In the genomic region with DNA sequence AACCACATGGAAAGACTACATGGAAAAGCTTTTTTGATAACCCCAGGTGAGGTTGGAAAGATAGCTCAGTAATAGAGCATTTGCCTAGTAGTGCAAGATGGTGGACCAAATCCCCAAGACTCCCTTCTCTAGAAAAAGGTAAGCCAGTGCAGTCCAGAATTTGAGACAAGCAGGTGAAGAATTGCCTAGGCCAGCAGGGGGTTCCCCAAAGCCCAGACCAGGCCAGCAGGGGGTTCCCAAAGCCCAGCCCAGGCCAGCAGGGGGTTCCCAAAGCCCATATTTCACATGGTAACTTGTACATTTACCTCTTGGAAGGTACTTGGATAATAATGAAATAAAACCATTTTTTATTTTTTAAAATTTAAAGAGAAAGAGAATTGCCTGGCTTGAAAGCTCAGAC, we compare ENCODE assay signal across 29 mouse cellular contexts. TPM values are rescaled to one million over a fixed set of nuclear protein-coding genes. Genes with fewer than 3 reads are reported as not detected.
DNase-seq lines count a peak whose midpoint lies in the region; ATAC-seq lines count a peak whose summit lies in the region.
"Had no signal": no experiment of that assay in that cellular context is flagged by ENCODE, and none has a peak within 500 bp of the region (broad histone marks: within the 10 kb centered on the region; RNA-seq: fewer than 3 reads in every experiment).

No protein-coding gene starts in this region.

- H3K9me3 ChIP-seq in midbrain, embryonic 11.5 days (ENCODE audit: control insufficient read depth, low read length), result no peaks in the 10 kb centered on the region
- H3K9me3 ChIP-seq in midbrain, embryonic 13.5 days, result no peaks in the 10 kb centered on the region
- H3K9me3 ChIP-seq: embryonic facial prominence, embryonic 13.5 days; embryonic facial prominence, embryonic 15.5 days; forebrain, embryonic 12.5 days had no signal

- H3K27ac ChIP-seq in midbrain, embryonic 11.5 days (ENCODE audit: low read depth, low read length), result no peak overlapping the region
- no peak overlapping the region for H3K27ac ChIP-seq in midbrain, embryonic 13.5 days
- H3K27ac ChIP-seq: embryonic facial prominence, embryonic 13.5 days; embryonic facial prominence, embryonic 15.5 days; forebrain, embryonic 10.5 days; forebrain, embryonic 12.5 days had no signal

- no peaks in the 10 kb centered on the region for H3K4me1 ChIP-seq in midbrain, embryonic 11.5 days (ENCODE audit: control insufficient read depth, insufficient read depth, low read length)
- H3K4me1 ChIP-seq in midbrain, embryonic 13.5 days (replicated peaks), result no peaks in the 10 kb centered on the region
- H3K4me1 ChIP-seq: embryonic facial prominence, embryonic 13.5 days; embryonic facial prominence, embryonic 15.5 days; forebrain, embryonic 12.5 days had no signal

- no peak overlapping the region for H3K4me2 ChIP-seq in midbrain, embryonic 11.5 days
- no peak overlapping the region for H3K4me2 ChIP-seq in midbrain, embryonic 13.5 days (replicated peaks)
- H3K4me2 ChIP-seq: embryonic facial prominence, embryonic 13.5 days; embryonic facial prominence, embryonic 15.5 days; forebrain, embryonic 12.5 days had no signal

- peak; percentile 60 for DNase-seq in midbrain, embryonic 11.5 days (ENCODE audit: low spot score, missing footprints)
- peak; percentile 49 for DNase-seq in ES-CJ7 (ENCODE audit: low read depth, low spot score)
- peak; percentile 17 for DNase-seq in natural killer cell, adult 2 months (ENCODE audit: low spot score in 2 of 2)
- DNase-seq in lung, postnatal 14 days, result no peak
- DNase-seq: adrenal gland, adult 8-10 months; adrenal gland, postnatal 14 days; adrenal gland, postnatal 36 days; cerebellum, adult 18-20 months; cerebellum, adult 8-10 months; cerebellum, adult 9-11 months; cerebellum, postnatal 14 days; cerebellum, postnatal 36 days; embryo, embryonic 11 days had no signal

- no peaks in the 10 kb centered on the region for H3K27me3 ChIP-seq in midbrain, embryonic 11.5 days (ENCODE audit: control insufficient read depth, insufficient read depth, low read length)
- H3K27me3 ChIP-seq in midbrain, embryonic 13.5 days, result peaks cover 9% of the 10 kb centered on the region; the same call in 1 of the 2 replicates

- H3K4me3 ChIP-seq in midbrain, embryonic 11.5 days (ENCODE audit: low read depth, low read length), result no peak overlapping the region
- H3K4me3 ChIP-seq in midbrain, embryonic 13.5 days (replicated peaks), result no peak overlapping the region
- H3K4me3 ChIP-seq: embryonic facial prominence, embryonic 13.5 days; embryonic facial prominence, embryonic 15.5 days; erythroblast, embryonic 14.5 days; forebrain, embryonic 10.5 days; forebrain, embryonic 12.5 days had no signal

- H3K36me3 ChIP-seq in midbrain, embryonic 11.5 days (ENCODE audit: control insufficient read depth, insufficient read depth, low read length), result no peaks in the 10 kb centered on the region
- H3K36me3 ChIP-seq in midbrain, embryonic 13.5 days, result no peaks in the 10 kb centered on the region
- H3K36me3 ChIP-seq: embryonic facial prominence, embryonic 13.5 days; embryonic facial prominence, embryonic 15.5 days; forebrain, embryonic 10.5 days; forebrain, embryonic 12.5 days had no signal

- no peak for ATAC-seq in midbrain, embryonic 11.5 days (ENCODE audit: low FRiP score)
- no peak for ATAC-seq in midbrain, embryonic 13.5 days
- ATAC-seq in megakaryocyte-erythroid progenitor cell, adult 5-6 weeks (replicated peaks; ENCODE audit: low FRiP score, low TSS enrichment, poor library complexity, severe bottlenecking), result no peak
- ATAC-seq: activated CD4-positive, CD25-positive, alpha-beta regulatory T cell, adult 4 months; forebrain, embryonic 14.5 days; forebrain, embryonic 16.5 days had no signal

- H3K9ac ChIP-seq in midbrain, embryonic 11.5 days (ENCODE audit: low read length), result no peak overlapping the region
- H3K9ac ChIP-seq in midbrain, embryonic 13.5 days (replicated peaks), result no peak overlapping the region
- H3K9ac ChIP-seq: embryonic facial prominence, embryonic 13.5 days; embryonic facial prominence, embryonic 15.5 days; forebrain, embryonic 12.5 days had no signal

RNA-seq across cellular contexts. Expression of a gene that starts 20.5 kb away (rescaled TPM):
- 29.3 and 33.0 TPM in 2 replicates for polyA plus RNA-seq in midbrain, embryonic 11.5 days (2014; fragmentation: Nextera tagmentation; extraction: Ambion mirVana)
- polyA plus RNA-seq in midbrain, embryonic 13.5 days (2015; fragmentation: Nextera tagmentation; extraction: Ambion mirVana), result 67.0 and 74.1 TPM in 2 replicates
- 57.4 and 66.3 TPM in 2 replicates for total RNA-seq in megakaryocyte-erythroid progenitor cell, adult 5-6 weeks (2014; fragmentation: Nextera tagmentation)
- total RNA-seq in megakaryocyte-erythroid progenitor cell, adult 5-6 weeks (2017), result 32.6 and 51.1 TPM in 2 replicates

RNA-seq across cellular contexts. Expression of a gene that starts 20.6 kb away (rescaled TPM):
- 1.8 and 2.9 TPM in 2 replicates for polyA plus RNA-seq in midbrain, embryonic 11.5 days (2014; fragmentation: Nextera tagmentation; extraction: Ambion mirVana)
- 2.7 and 3.4 TPM in 2 replicates for polyA plus RNA-seq in midbrain, embryonic 13.5 days (2015; fragmentation: Nextera tagmentation; extraction: Ambion mirVana)
- total RNA-seq in megakaryocyte-erythroid progenitor cell, adult 5-6 weeks (2014; fragmentation: Nextera tagmentation), result 109 and 112 TPM in 2 replicates
- total RNA-seq in megakaryocyte-erythroid progenitor cell, adult 5-6 weeks (2017), result 109 and 149 TPM in 2 replicates

RNA-seq across cellular contexts. Expression of a gene that starts 59.2 kb away (rescaled TPM):
- polyA plus RNA-seq in midbrain, embryonic 11.5 days (2014; fragmentation: Nextera tagmentation; extraction: Ambion mirVana), result not detected in 2 replicates
- 0.12 TPM in 1 of 2 replicates, not detected in the other for polyA plus RNA-seq in midbrain, embryonic 13.5 days (2015; fragmentation: Nextera tagmentation; extraction: Ambion mirVana)
- total RNA-seq in megakaryocyte-erythroid progenitor cell, adult 5-6 weeks (2014; fragmentation: Nextera tagmentation), result not detected in 2 replicates
- not detected in 2 replicates for total RNA-seq in megakaryocyte-erythroid progenitor cell, adult 5-6 weeks (2017)
- total RNA-seq: adrenal gland, adult 18-20 months; adrenal gland, adult 8-10 months; adrenal gland, postnatal 14 days; adrenal gland, postnatal 36 days; common myeloid progenitor, adult 5-6 weeks; ES-E14; MEL had no signal
- polyA plus RNA-seq: activated CD4-positive, CD25-positive, alpha-beta regulatory T cell, adult 4 months; C2C12; embryonic facial prominence, embryonic 11.5 days; embryonic facial prominence, embryonic 13.5 days; forebrain, embryonic 10.5 days; forebrain, embryonic 12.5 days; forebrain, embryonic 14.5 days; forebrain, embryonic 16.5 days had no signal
